Mouse (Mus musculus): ENCODE data around the gene Rad18. TPM values are rescaled to one million over a fixed set of nuclear protein-coding genes. Genes with fewer than 3 reads are reported as not detected.
"Not testable (repeated sequence)": the region's sequence is repeated elsewhere in the genome, so short reads cannot be mapped to it uniquely, and the experiment has no call there.

Rad18 gene
- total RNA-seq (2021): 1 to 10 TPM; 6.8 to 7.3 TPM
- long read RNA-seq, experiment 1, partial matches to known transcripts: 0 of 3 reads
- long read RNA-seq, experiment 1, other reads (novel, unspliced or antisense): 2 of 3 reads
- long read RNA-seq, experiment 2, partial matches to known transcripts: 1 of 2 reads
- long read RNA-seq, experiment 2, other reads (novel, unspliced or antisense): 1 of 2 reads

- DNase-seq (ENCODE audit: low spot score in 2 of 2): peak; percentile 85 to 90
Measured at GRCm38 (mm10) chr6:112696056-112696950, at the start of gene Rad18. TSS of gene Rad18 (minus strand) at chr6:112696686.

GRCm38 (mm10) chr6:112742297-112742696, 45.8 kb upstream of the Rad18 start:
- DNase-seq (ENCODE audit: low spot score in 2 of 2): no peak

GRCm38 (mm10) chr6:112741766-112742165, 45.3 kb upstream of the Rad18 start:
- DNase-seq (ENCODE audit: low spot score in 2 of 2): no peak

- no peak for DNase-seq (ENCODE audit: low spot score in 2 of 2)
Measured at GRCm38 (mm10) chr6:112739635-112740034, 43.1 kb upstream of the Rad18 start.

- DNase-seq (ENCODE audit: low spot score in 2 of 2): no peak
Measured at GRCm38 (mm10) chr6:112738924-112739323, 42.4 kb upstream of the Rad18 start.

- no peak for DNase-seq (ENCODE audit: low spot score in 2 of 2)
Measured at GRCm38 (mm10) chr6:112736471-112736870, 40.0 kb upstream of the Rad18 start.

GRCm38 (mm10) chr6:112735054-112735453, 38.6 kb upstream of the Rad18 start:
- DNase-seq (ENCODE audit: low spot score in 2 of 2): no peak

- no peak for DNase-seq (ENCODE audit: low spot score in 2 of 2)
Measured at GRCm38 (mm10) chr6:112733942-112734341, 37.5 kb upstream of the Rad18 start.

GRCm38 (mm10) chr6:112732434-112732833, 35.9 kb upstream of the Rad18 start:
- no peak for DNase-seq (ENCODE audit: low spot score in 2 of 2)

GRCm38 (mm10) chr6:112731386-112731785, 34.9 kb upstream of the Rad18 start:
- DNase-seq (ENCODE audit: low spot score in 2 of 2): no peak

GRCm38 (mm10) chr6:112728760-112729422, 32.4 kb upstream of the Rad18 start:
- peak; percentile 74 to 87 for DNase-seq (ENCODE audit: low spot score in 2 of 2)

GRCm38 (mm10) chr6:112725468-112725867, 29.0 kb upstream of the Rad18 start:
- no peak for DNase-seq (ENCODE audit: low spot score in 2 of 2)

GRCm38 (mm10) chr6:112720409-112721080, 24.1 kb upstream of the Rad18 start:
- peak in 1 of 2 experiments; percentile 41 for DNase-seq (ENCODE audit: low spot score in 2 of 2)

GRCm38 (mm10) chr6:112719983-112720382, 23.5 kb upstream of the Rad18 start:
- DNase-seq (ENCODE audit: low spot score in 2 of 2): peak in 1 of 2 experiments; percentile 63

- peak; percentile 43 to 51 for DNase-seq (ENCODE audit: low spot score in 2 of 2)
Measured at GRCm38 (mm10) chr6:112717168-112717567, 20.7 kb upstream of the Rad18 start.

GRCm38 (mm10) chr6:112713951-112714350, 17.5 kb upstream of the Rad18 start:
- DNase-seq (ENCODE audit: low spot score in 2 of 2): no peak

GRCm38 (mm10) chr6:112702296-112702695, 5.8 kb upstream of the Rad18 start:
- DNase-seq (ENCODE audit: low spot score in 2 of 2): not testable (repeated sequence)

GRCm38 (mm10) chr6:112700392-112700791, 3.9 kb upstream of the Rad18 start:
- peak; percentile 53 to 69 for DNase-seq (ENCODE audit: low spot score in 2 of 2)

GRCm38 (mm10) chr6:112699115-112699514, 2.6 kb upstream of the Rad18 start:
- no peak for DNase-seq (ENCODE audit: low spot score in 2 of 2)

GRCm38 (mm10) chr6:112694492-112694891, 2.0 kb downstream of the Rad18 start:
- no peak for DNase-seq (ENCODE audit: low spot score in 2 of 2)

- DNase-seq (ENCODE audit: low spot score in 2 of 2): no peak
Measured at GRCm38 (mm10) chr6:112691523-112691922, 5.0 kb downstream of the Rad18 start.

Measured in left cerebral cortex, adult 18-20 months (tissue).